Mouse (Mus musculus) brown adipose tissue, adult 24 weeks (tissue): ENCODE results near the gene Gm28051. TPM values are rescaled to one million over a fixed set of nuclear protein-coding genes. Genes with fewer than 3 reads are reported as not detected.

Experiments used
- H3K27ac ChIP-seq: fragments of 200-500 bp; replicated peaks from 2 replicates; pipeline ENCODE4 v1.5.1; 2012; ENCODE audit warnings: low read depth, mild to moderate bottlenecking, low read length
- H3K4me1 ChIP-seq: fragments of 200-500 bp; 2 replicates; pipeline ENCODE4 v1.6.1; 2012; ENCODE audit warnings: low read length, mixed read lengths; ENCODE audit not compliant: control insufficient read depth, insufficient read depth, insufficient read length
- H3K4me3 ChIP-seq: fragments of 200-500 bp; 2 replicates; pipeline ENCODE4 v1.5.1; 2012; ENCODE audit warnings: low read depth, mild to moderate bottlenecking, low read length, moderate library complexity; ENCODE audit not compliant: insufficient read depth
- polyA plus RNA-seq: library from polyadenylated mRNA; stranded (reverse); fragments of >200 nt; gene quantifications from 2 replicates; pipeline ENCODE4 v1.2.4, GENCODE M21; 2012; ENCODE audit not compliant: missing spikeins, insufficient read depth, insufficient read length

Gm28051 gene
- polyA plus RNA-seq, 1 experiment, result not detected

- no peak overlapping the region for H3K27ac ChIP-seq
- H3K4me1 ChIP-seq, result no peaks in the 10 kb centered on the region
- no peak overlapping the region for H3K4me3 ChIP-seq
Measured at GRCm38 (mm10) chr12:102725146-102725545, 32.4 kb downstream of the Gm28051 start.

- H3K4me1 ChIP-seq, result no peaks in the 10 kb centered on the region
- H3K4me3 ChIP-seq, result no peak overlapping the region
- no peak overlapping the region for H3K27ac ChIP-seq
Measured at GRCm38 (mm10) chr12:102723861-102724260, 33.7 kb downstream of the Gm28051 start.

DNA sequence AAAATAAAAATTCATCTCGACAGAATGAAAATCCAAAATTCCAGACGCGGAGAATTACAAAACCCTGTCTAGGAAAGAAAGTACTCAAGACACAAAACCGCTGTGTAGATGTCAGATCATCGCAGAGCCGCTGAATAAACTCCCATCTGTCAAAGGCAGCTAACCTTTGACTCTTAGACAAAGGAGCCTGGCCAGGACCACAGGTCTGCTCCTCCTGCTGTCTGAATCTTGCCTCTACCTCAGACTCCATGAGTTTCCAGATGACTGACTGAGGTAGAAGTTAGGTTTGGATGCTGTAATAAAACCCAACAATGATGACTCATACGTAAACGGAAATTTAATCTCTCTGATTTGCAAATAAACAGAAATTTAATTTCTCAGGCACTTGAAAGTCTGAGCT lies 34.6 kb downstream of the Gm28051 start:
- H3K4me3 ChIP-seq, result no peak overlapping the region
- H3K4me1 ChIP-seq, result no peaks in the 10 kb centered on the region
- H3K27ac ChIP-seq, result no peak overlapping the region

- no peaks in the 10 kb centered on the region for H3K4me1 ChIP-seq
- no peak overlapping the region for H3K27ac ChIP-seq
- H3K4me3 ChIP-seq, result no peak overlapping the region
Measured at GRCm38 (mm10) chr12:102722451-102722850, 35.1 kb downstream of the Gm28051 start.

GRCm38 (mm10) chr12:102719552-102720315 lies 37.8 kb downstream of the Gm28051 start:
- Histone ChIP-seq H3K4me1 (no peaks in the 10 kb centered on the region), H3K4me3 (no peak overlapping the region), H3K27ac (no peak overlapping the region)

GRCm38 (mm10) chr12:102714654-102715395 lies 42.7 kb downstream of the Gm28051 start:
- Histone ChIP-seq H3K27ac (no peak overlapping the region), H3K4me1 (no peaks in the 10 kb centered on the region), H3K4me3 (no peak overlapping the region)

- Histone ChIP-seq H3K27ac (no peak overlapping the region; the same call in 1 of the 2 replicates), H3K4me1 (no peaks in the 10 kb centered on the region), H3K4me3 (no peak overlapping the region)
Measured at GRCm38 (mm10) chr12:102714116-102714515, 43.4 kb downstream of the Gm28051 start.

DNA sequence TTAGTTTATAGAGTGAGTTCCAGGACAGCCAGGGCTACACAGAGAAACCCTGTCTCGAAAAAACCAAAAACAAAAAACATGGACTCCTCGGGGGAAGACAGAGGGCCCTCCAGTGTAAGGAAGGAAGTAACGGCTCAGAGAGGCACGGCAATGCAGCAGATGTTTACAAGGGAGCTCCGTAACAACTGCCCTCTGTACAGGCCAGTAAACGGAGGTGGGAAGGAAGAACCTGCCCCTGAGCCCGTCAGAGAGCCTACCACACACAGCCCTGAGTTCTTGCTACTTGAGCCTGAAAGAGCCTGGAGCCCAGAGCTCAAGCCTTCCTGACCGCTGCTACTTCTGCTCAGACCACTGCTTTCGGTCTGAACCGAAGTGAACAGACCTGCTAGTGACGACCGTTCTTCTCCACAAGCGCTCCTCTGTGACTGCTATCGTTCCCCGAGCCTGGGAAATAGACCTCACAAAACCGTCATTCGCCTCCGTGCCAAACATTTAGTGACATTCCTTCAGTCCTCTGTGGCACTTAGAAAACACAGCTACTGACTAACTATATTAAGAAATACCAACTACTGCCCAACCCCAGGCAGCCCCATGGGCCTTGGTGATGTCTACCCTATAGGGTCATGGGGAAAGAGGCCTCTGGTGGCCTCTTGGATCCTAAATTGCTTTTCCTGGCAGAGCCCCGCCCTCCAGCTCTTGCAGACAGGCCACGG lies 44.3 kb downstream of the Gm28051 start:
- no peaks in the 10 kb centered on the region for H3K4me1 ChIP-seq
- H3K4me3 ChIP-seq, result peak overlapping the region; percentile 27
- H3K27ac ChIP-seq, result peak overlapping the region; percentile 41

- H3K27ac ChIP-seq, result no peak overlapping the region
Measured at GRCm38 (mm10) chr12:102710851-102711375, 46.7 kb downstream of the Gm28051 start.

GRCm38 (mm10) chr12:102709896-102710295 lies 47.7 kb downstream of the Gm28051 start:
- Histone ChIP-seq H3K4me3 (no peak overlapping the region), H3K4me1 (no peaks in the 10 kb centered on the region), H3K27ac (no peak overlapping the region)

More at GRCm38 (mm10) chr12:102710851-102711375, 46.7 kb downstream of the Gm28051 start:
- Histone ChIP-seq H3K4me1 (no peaks in the 10 kb centered on the region), H3K4me3 (no peak overlapping the region)

GRCm38 (mm10) chr12:102708220-102708619 lies 49.3 kb downstream of the Gm28051 start:
- peak overlapping the region; percentile 32; the same call in 1 of the 2 replicates for H3K27ac ChIP-seq
- H3K4me1 ChIP-seq, result no peaks in the 10 kb centered on the region
- H3K4me3 ChIP-seq, result no peak overlapping the region

DNA sequence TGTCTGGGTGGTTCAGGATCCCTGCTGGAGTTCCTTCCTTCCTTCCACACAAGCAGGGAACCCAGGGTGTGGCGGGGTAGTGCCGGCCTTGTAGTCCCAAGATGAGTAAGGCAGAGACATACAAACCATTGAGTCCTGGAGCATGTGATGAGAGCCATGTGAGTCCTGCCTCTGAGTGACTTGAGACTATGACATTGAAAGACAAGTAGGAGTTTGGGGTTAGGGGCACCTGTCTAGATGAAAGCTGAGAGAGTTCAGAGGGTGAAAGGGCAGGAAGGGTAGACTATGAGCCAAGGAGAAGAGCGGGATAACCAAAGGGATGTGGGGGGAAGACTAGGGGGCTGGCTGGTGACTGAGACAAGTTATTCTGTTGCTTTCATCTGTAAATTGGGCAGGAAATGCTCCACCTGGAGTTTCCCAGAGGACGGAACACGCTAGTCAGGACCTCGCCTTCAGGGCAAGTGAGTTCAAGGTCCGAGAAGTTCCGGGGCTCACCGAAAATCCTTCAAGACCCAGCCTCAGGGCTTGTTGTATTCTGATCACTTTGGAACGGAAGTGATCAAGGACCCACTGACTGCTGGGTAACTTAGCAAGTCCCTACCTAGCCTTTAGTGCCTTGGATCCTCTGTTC lies 50.6 kb downstream of the Gm28051 start:
- Histone ChIP-seq H3K4me1 (no peaks in the 10 kb centered on the region), H3K27ac (no peak overlapping the region), H3K4me3 (no peak overlapping the region)

DNA sequence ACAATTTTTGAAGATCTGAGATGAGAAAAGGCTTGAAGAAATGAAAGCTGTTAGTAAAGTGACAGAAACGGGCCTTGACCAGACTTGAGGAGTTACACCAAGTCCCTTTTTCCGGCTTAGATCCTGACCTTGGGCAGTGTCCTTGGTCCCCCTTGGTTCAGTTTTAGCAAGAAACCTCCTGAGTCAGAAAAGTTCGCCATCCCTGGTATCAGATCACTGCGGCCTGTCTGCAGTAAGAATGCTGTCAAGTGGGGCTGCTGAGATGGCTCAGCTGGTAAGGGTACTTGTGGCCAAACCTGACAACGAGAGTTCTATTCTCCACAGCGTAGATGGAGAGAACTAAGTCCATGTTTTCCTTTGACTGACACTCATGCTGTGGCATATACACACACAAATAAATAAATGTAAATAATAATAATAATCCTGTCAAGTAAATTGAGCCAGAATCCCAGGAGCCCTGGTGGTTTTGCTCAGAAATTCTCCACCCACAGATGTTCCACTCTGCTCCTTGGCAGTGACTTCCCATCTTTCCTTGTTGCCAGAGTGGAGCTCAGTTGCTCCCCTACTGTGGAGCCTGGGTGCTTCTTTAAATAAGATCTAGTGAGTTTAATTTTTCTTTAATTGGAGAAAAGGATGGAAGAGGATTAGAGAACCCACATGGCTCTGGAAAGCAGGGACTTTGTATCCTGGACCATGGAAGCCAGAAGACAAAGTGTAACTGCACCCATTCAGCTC lies 51.5 kb downstream of the Gm28051 start:
- 0 out of 2 replicates have a peak overlapping the region, but pooled peaks have one; percentile 16 for H3K27ac ChIP-seq
- H3K4me1 ChIP-seq, result 0 out of 2 replicates have a peak, but pooled peaks cover 2% of the 10 kb centered on the region
- no peak overlapping the region for H3K4me3 ChIP-seq
